Mouse (Mus musculus) thymus, adult 2 months (tissue): ENCODE data around the gene Erf.

ENCODE experiments used
- CTCF ChIP-seq: fragments of 200-500 bp; IDR thresholded peaks from 2 replicates; pipeline ENCODE4 v1.5.1; 2012; ENCODE audit warnings: mild to moderate bottlenecking, control low read depth, low read length, moderate library complexity, borderline replicate concordance; ENCODE audit not compliant: control insufficient read depth, poor library complexity, insufficient read depth; ENCODE audit errors: extremely low read depth
- POLR2A ChIP-seq: fragments of 200-500 bp; IDR thresholded peaks from 2 replicates; pipeline ENCODE4 v1.6.1; 2012; ENCODE audit warnings: mild to moderate bottlenecking, low read length, control low read depth, moderate library complexity; ENCODE audit not compliant: control insufficient read depth, poor library complexity, insufficient read depth; ENCODE audit errors: extremely low read depth

- no peak for TF ChIP-seq CTCF
- TF ChIP-seq POLR2A, result no peak
These were observed 20.4 kb upstream of the Erf start for GRCm38 (mm10) chr7:25270652-25271633.
